Mouse (Mus musculus) lung, adult 18-20 months (tissue): ENCODE data around the gene Egfl8.

Source experiments
- DNase-seq, 2 experiments: peaks; one replicate each; pipeline ENCODE4 v3.0.0; 2022; ENCODE audit warnings: mixed read lengths in 2 of 2

The Egfl8 gene

GRCm38 (mm10) chr17:34615871-34616270 is at the start of gene Egfl8:
TSS of gene Egfl8 (minus strand) at chr17:34615971.
- DNase-seq = no peak

DNA sequence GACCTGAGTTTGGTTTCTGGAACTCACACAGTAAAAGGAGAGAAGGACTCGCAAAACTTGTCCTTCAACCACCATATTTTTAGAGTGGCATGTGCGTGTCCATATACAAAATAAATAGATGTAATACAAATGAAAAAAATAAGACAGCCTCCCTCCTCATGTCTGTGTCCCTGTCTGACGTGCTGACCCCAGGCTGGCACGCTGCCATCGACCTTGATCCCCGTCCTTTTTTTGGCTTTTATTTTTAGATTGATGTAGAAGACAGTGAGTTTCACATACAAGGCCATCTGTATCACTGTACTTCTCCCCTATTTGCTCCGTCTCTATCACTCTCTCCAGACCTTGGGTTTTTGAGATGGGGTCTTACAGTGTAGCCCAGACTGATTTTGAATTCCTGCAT is 48.7 kb upstream of the Egfl8 start:
- no peak for DNase-seq

DNA sequence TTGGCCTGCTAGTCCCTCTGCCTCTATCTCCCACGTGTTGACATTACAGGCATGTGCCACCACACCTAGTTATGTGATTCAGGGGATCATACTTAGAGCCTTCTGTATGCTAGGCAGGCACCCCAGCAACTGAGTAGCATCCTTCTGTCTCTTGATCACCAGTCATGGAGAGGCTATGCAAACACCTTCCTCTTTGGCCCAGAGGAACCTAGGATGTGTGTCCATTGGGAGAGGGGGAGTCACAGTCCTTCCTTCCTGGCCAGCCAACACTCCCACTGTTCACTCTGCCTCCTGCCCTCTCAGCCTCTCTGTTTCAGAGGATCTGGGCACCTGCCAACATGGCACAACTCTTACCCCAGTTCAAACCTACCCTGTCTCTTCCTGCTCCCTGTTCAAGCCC is 47.8 kb upstream of the Egfl8 start:
- DNase-seq = no peak

- DNase-seq = no peak
Observed at GRCm38 (mm10) chr17:34662978-34663377, 47.2 kb upstream of the Egfl8 start.

GRCm38 (mm10) chr17:34662468-34662867 is 46.7 kb upstream of the Egfl8 start:
- no peak for DNase-seq

DNA sequence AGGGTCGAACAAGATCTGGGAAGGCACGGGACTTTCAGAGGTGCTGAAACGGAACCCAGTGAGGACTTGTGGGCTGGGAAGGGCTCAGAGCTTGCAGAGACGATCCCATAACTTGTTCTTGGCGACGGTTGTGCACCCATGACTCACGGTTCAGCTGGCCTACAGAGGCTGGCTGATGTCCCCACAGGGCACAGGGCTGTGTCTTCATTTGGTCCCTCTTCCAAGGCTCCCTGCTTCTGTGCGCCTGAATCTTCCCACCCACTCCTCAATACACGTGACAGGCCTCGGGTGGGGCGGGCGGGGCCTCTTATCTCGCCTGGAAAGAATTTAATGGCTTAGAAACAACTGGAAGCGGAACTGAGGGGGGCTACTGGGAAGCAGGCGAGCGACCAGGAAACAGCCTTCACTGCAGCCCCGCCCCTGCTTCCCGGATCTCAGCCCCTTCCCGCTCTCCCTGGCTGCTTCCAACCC is 45.4 kb upstream of the Egfl8 start:
- peak; percentile 71 to 79 for DNase-seq

DNA sequence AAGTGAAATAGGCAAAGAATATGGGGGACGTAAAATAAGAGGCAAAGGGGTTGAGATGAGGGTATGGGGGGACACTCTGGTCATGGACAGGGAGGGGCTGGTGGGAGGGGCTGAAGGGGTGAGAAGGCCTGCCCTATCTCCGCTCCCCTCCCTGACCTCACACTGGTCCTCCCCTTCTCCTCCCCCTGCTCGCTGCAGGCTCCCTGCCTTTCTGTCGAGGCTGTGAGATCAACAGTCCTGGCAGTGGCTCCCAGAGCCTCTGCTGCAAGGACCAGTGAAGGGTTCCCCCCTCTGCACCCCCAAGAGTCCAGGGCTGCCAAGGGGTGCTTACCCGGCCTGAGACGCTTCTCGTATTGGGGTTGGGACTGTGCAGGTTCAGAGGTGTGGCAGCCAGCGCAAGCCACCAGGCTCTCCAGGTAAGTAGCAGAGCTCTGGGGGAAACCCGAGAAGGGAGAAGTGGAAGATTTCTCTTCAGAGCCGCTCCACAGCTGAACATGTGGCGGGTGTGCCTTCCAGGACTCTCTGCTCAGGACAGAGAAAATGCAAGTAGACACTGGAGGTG is 44.6 kb upstream of the Egfl8 start:
- no peak for DNase-seq

- no peak for DNase-seq
Observed at GRCm38 (mm10) chr17:34659897-34660214, 44.1 kb upstream of the Egfl8 start.

GRCm38 (mm10) chr17:34659181-34659896 is 43.6 kb upstream of the Egfl8 start:
- DNase-seq = no peak

DNA sequence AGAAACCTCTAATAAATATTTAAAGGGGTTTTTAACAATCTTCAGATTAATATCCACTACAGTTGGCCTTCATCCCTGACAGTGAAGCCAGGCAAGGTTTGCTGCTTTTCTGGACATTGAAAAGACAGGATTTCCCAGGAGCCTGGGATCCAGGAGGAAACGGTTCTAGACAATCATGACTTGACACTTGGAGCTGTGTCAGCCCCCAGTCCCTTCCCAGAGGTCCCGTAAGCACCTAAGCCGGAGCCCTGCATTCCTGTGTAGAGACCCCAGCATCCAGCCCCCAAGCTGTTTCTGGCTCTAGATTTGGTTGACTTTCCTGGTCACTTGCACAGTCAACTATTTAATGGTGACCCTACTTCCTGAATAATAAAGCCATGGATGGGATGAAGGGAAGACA is 42.8 kb upstream of the Egfl8 start:
- no peak for DNase-seq

DNA sequence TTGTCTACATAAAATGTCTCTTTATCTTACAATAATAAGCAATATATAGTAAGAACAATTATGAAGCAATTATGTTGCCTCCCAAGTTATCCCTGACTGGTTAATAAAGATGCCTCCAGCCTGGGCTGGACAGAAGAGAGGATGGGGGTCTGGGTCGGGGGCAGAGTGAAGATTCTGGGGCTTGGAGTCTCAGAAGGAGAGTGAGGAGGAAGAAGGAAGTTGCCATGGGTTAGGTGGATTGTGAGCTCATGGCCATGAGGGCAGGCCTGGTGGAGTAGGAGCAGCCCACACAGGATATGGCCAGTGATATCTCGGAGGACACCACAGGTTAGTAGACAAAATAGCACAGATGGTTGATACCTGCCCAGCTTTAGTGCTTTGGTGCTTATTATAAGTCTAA is 42.4 kb upstream of the Egfl8 start:
- no peak for DNase-seq

DNA sequence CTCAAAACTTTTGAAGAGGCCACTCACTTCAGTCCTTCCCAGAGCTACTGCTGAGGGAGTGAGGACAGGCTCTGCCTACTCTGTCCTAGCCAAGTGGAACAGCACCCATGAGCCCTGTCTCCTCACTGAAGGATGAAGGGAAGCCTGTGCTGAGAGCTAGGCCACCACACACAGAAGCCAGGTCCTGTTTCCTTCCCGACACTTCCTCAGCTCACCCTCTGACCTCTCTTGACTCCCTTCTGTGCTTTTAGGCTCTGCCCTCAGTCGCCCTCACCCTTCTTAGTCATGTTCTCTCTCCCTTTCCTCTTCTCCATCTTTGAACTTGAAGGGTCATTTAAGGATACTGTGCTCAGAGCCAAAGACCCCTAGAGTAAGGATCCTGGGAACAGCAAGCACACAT is 41.5 kb upstream of the Egfl8 start:
- DNase-seq = no peak

- DNase-seq = peak in 1 of 2 experiments; percentile 35
Observed at GRCm38 (mm10) chr17:34656666-34657065, 40.9 kb upstream of the Egfl8 start.

DNA sequence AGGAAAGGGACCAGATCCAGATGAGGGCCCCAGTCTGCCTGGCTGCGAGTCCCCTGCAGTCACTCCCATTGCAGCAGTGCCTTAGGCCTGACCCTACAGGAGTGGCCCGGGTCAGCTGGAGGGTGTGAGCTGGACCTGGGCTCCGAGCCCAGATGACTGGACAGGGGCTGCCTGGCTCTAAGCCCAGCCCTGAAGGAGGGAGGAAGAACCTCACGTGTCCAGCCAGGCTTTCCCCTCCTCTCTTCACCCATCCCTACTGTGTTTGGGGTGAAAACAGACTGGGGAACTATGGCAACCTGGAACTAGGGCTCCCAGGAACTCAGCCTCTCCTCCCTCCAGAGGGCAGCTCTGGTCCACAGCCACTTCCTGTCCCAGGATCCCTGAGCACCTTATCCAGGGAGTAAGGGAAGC is 39.8 kb upstream of the Egfl8 start:
- DNase-seq = peak; percentile 93 to 95

GRCm38 (mm10) chr17:34655160-34655559 is 39.4 kb upstream of the Egfl8 start:
- peak; percentile 82 to 86 for DNase-seq

- no peak for DNase-seq
Observed at GRCm38 (mm10) chr17:34654392-34654791, 38.6 kb upstream of the Egfl8 start.

DNA sequence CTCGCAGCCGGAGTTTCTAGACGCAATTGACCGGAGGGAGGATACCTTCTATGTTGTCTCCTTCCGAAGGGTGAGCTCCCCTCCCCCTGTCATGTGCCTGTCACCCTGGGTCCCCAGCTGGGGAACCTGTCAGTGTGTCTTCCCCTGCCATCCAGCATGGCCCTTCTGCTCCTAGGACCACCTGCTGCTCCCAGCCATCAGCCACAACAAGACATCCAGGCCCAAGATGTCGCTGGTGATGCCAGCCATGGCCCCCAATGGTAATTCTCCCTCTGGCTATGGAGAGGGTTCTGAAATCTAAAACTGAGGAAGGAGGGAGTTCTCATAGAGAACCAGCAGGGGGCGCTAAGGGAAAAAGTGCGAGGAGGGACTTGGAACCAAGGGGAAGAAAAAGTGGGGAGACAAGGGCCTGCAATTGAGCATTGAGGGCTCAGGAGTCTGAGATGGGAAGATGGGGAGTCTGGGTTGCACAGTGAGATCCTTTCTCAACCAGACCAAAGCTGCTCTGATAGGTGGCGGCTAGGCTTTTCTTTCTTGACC is 38.0 kb upstream of the Egfl8 start:
- DNase-seq = peak in 1 of 2 experiments; percentile 70

- DNase-seq = no peak
Observed at GRCm38 (mm10) chr17:34652985-34653384, 37.2 kb upstream of the Egfl8 start.

- DNase-seq = no peak
Observed at GRCm38 (mm10) chr17:34652546-34652945, 36.8 kb upstream of the Egfl8 start.

DNA sequence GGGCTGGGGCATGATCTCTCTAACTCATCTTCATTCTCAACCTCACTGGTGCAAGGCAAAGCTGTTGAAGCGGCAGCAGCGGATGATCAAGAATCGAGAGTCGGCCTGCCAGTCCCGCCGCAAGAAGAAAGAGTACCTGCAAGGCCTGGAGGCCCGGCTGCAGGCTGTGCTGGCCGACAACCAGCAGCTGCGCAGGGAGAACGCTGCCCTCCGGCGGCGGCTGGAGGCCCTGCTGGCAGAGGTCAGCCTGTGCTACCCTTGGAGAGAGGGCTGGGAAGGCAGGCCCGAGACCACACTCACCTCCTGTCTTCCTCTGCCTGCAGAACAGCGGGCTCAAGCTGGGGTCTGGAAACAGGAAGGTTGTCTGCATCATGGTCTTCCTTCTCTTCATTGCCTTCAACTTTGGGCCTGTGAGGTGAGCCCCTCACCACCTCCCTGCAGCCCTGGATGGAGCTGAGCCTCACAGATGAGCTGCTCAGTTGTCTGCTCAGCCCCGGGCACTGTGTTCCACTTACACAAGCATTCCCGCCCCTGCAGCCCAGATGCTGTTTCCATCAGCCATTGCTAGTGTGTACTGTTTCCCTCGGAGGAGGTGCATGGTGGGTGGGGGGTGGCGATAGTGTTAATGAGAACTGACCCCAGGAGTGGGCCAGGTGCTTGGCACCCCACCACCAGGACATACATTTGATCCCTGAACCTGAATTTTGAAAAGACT is 35.9 kb upstream of the Egfl8 start:
- DNase-seq = no peak

DNA sequence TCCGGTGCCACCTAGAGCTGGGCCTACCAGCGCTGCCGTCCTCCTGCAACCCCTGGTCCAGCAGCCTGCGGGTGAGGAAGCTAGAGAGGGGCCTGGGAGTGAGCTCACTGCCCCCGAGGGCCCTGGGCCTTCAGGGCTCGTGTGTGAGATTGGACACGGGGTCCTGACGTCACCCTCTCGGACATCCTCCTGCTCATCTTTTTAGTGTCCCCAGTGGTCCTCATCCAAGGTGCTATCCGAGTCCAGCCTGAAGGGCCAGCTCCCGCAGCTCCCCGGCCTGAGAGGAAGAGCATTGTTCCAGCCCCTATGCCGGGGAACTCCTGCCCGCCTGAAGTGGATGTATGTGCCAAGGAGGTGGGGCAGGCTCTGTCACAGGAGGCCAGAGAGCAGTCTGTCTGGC is 35.0 kb upstream of the Egfl8 start:
- DNase-seq = no peak

DNA sequence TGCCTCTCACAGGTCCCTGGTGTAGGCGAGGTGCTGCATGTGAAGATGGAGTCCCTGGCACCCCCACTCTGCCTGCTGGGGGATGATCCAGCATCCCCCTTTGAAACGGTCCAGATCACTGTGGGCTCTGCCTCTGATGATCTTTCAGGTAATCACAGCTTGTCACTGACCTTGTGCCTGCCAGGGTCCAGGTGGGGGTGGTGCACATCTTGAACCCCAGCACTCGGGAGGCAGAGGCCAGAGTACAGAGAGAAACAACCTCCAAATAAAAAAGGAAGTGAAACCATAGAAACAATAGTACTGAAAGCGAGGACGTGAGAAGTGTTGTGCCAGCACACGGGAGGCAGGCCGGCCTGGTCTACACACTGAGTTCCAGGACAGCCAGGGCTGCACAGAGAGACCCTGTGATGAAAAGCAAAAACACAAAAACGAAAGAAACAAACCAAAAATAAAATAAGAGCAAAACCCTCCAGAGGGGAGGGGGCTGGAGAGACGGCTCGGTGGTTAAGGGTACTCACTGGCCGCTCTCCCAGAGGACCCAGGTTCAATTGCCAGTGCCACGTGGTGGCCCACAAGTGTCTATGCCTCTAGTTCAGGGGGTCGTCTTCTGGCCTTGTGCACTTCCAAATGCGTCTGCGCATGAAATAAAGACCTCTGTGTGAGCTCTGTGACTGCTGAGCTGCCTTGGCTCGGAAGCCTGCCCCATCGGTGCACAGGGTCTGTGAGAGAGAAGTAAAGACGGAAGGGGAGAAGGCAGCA is 33.5 kb upstream of the Egfl8 start:
- no peak for DNase-seq
